Mouse (Mus musculus) myocyte (in vitro differentiated cells): Measurements from ENCODE around the gene Hsf4. TPM values are rescaled to one million over a fixed set of nuclear protein-coding genes. Genes with fewer than 3 reads are reported as not detected.

Source experiments
- H3K27me3 ChIP-seq: one replicate; pipeline ENCODE4 v1.6.1; 2011; ENCODE audit not compliant: control insufficient read depth, insufficient read depth, insufficient read length
- H3K36me3 ChIP-seq: one replicate; pipeline ENCODE4 v1.6.1; 2011; ENCODE audit not compliant: control insufficient read depth, insufficient read depth
- H3K4me2 ChIP-seq: one replicate; pipeline ENCODE4 v1.6.1; 2011; ENCODE audit warnings: low read depth, control low read depth
- H3K4me3 ChIP-seq: one replicate; pipeline ENCODE4 v1.5.1; 2011; ENCODE audit warnings: mild to moderate bottlenecking, control low read depth, moderate library complexity
- H3K79me2 ChIP-seq: one replicate; pipeline ENCODE4 v1.6.1; 2011; ENCODE audit not compliant: control insufficient read depth, insufficient read depth
- H3ac ChIP-seq: one replicate; pipeline ENCODE4 v1.6.1; 2011; ENCODE audit not compliant: control insufficient read depth, insufficient read length
- CEBPB ChIP-seq: IDR thresholded peaks from 2 replicates; pipeline ENCODE4 v1.6.1; 2011; ENCODE audit warnings: mild to moderate bottlenecking, moderate library complexity; ENCODE audit not compliant: poor library complexity, insufficient read depth, severe bottlenecking
- E2F4 ChIP-seq: IDR thresholded peaks from one replicate; pipeline ENCODE4 v1.6.1; 2011; ENCODE audit warnings: mild to moderate bottlenecking, control low read depth, moderate library complexity; ENCODE audit not compliant: insufficient read depth
- MAX ChIP-seq: IDR thresholded peaks from one replicate; pipeline ENCODE4 v1.6.1; 2011; ENCODE audit warnings: low read depth, mild to moderate bottlenecking, control low read depth
- MYOD1 ChIP-seq, 3 experiments: IDR thresholded peaks; one replicate each; pipeline ENCODE4 v1.6.1; 2011; ENCODE audit warnings: control low read depth in 2 of 3, low read depth in 2 of 3, mild to moderate bottlenecking in 2 of 3, moderate library complexity in 1 of 3; ENCODE audit not compliant: insufficient read length in 2 of 3, control insufficient read depth in 1 of 3
- MYOG ChIP-seq, 3 experiments: IDR thresholded peaks; one replicate each; pipeline ENCODE4 v1.6.1; 2011; ENCODE audit warnings: control low read depth in 2 of 3, low read depth in 2 of 3, mild to moderate bottlenecking in 2 of 3; ENCODE audit not compliant: insufficient read length in 2 of 3, control insufficient read depth in 1 of 3, insufficient read depth in 1 of 3
- POLR2A ChIP-seq: IDR thresholded peaks from one replicate; pipeline ENCODE4 v1.6.1; 2011; ENCODE audit warnings: low read depth, mild to moderate bottlenecking, control low read depth, moderate library complexity; ENCODE audit not compliant: insufficient read length
- POLR2AphosphoS2 ChIP-seq: IDR thresholded peaks from one replicate; pipeline ENCODE4 v1.6.1; 2011; ENCODE audit warnings: low read depth, control low read depth; ENCODE audit not compliant: insufficient read length
- REST ChIP-seq: IDR thresholded peaks from one replicate; pipeline ENCODE4 v1.6.1; 2011; ENCODE audit warnings: mild to moderate bottlenecking, control low read depth, moderate library complexity; ENCODE audit not compliant: insufficient read depth, insufficient read length
- SRF ChIP-seq: IDR thresholded peaks from one replicate; pipeline ENCODE4 v1.6.1; 2011; ENCODE audit warnings: low read depth; ENCODE audit not compliant: control insufficient read depth, insufficient read length
- TCF12 ChIP-seq: IDR thresholded peaks from one replicate; pipeline ENCODE4 v1.6.1; 2011; ENCODE audit warnings: mild to moderate bottlenecking, control low read depth; ENCODE audit not compliant: poor library complexity, insufficient read depth, severe bottlenecking
- TCF3 ChIP-seq: IDR thresholded peaks from one replicate; pipeline ENCODE4 v1.6.1; 2011; ENCODE audit warnings: low read depth, control low read depth; ENCODE audit not compliant: insufficient read length
- USF1 ChIP-seq: IDR thresholded peaks from one replicate; pipeline ENCODE4 v1.6.1; 2011; ENCODE audit warnings: low read depth, mild to moderate bottlenecking, control low read depth, moderate library complexity
- polyA plus RNA-seq: library from polyadenylated mRNA; unstranded; fragments of >200 nt; fragmentation: generic; extraction: Trizol; gene quantifications from one replicate; pipeline ENCODE4 v1.2.1, GENCODE M21; 2012; ENCODE audit warnings: missing spikeins

Gene Hsf4
- polyA plus RNA-seq, 1 experiment = 5.8 TPM

- peak within 1 kb of the TSS; percentile 24 for H3K4me2 ChIP-seq
- no peak within 1 kb of the TSS for H3K4me3 ChIP-seq
- no peak within 1 kb of the TSS for H3ac ChIP-seq
- H3K36me3 ChIP-seq = peaks cover 45% of the 10 kb centered on the region
- no peaks in the 10 kb centered on the region for H3K27me3 ChIP-seq
- TF ChIP-seq POLR2A = peak; percentile 60
- no peak for TF ChIP-seq CEBPB
- TF ChIP-seq POLR2AphosphoS2 = peak; percentile 91
- H3K79me2 ChIP-seq = peaks cover 5% of the 10 kb centered on the region
Observed at GRCm38 (mm10) chr8:105305211-105306145, 35.9 kb downstream of the Hsf4 start, which contains the start of gene Elmo3. TSS of gene Elmo3 (plus strand) at chr8:105305601.

- Histone ChIP-seq H3K79me2 (no peaks in the 10 kb centered on the region), H3K27me3 (no peaks in the 10 kb centered on the region), H3K36me3 (peaks cover 41% of the 10 kb centered on the region), H3K4me2 (no peak overlapping the region), H3K4me3 (no peak overlapping the region), H3ac (no peak overlapping the region)
- peak; percentile 20 for TF ChIP-seq POLR2AphosphoS2
- TF ChIP-seq REST = no peak
Observed at GRCm38 (mm10) chr8:105306146-105306691, 36.6 kb downstream of the Hsf4 start.

GRCm38 (mm10) chr8:105307670-105308069 is 38.1 kb downstream of the Hsf4 start:
- Histone ChIP-seq H3K27me3 (no peaks in the 10 kb centered on the region), H3K4me3 (no peak overlapping the region), H3K4me2 (no peak overlapping the region), H3K79me2 (no peaks in the 10 kb centered on the region), H3ac (no peak overlapping the region), H3K36me3 (peaks cover 33% of the 10 kb centered on the region)
- TF ChIP-seq CEBPB (no peak), POLR2AphosphoS2 (peak; percentile 20), USF1 (no peak)

- no peaks in the 10 kb centered on the region for H3K27me3 ChIP-seq
- H3K79me2 ChIP-seq = no peaks in the 10 kb centered on the region
- peaks cover 26% of the 10 kb centered on the region for H3K36me3 ChIP-seq
- H3ac ChIP-seq = no peak overlapping the region
- H3K4me3 ChIP-seq = no peak overlapping the region
- H3K4me2 ChIP-seq = no peak overlapping the region
- TF ChIP-seq CEBPB = no peak
- TF ChIP-seq POLR2AphosphoS2 = no peak
- no peak for TF ChIP-seq POLR2A
- TF ChIP-seq USF1 = no peak
- no peak for TF ChIP-seq SRF
- TF ChIP-seq MYOD1 (IDR thresholded peaks at IDR 0.05; ENCODE audit: control insufficient read depth in 1 of 3, insufficient read length in 2 of 3, low read depth in 2 of 3) = no peak
- no peak for TF ChIP-seq REST
- no peak for TF ChIP-seq TCF12
- TF ChIP-seq E2F4 = no peak
- TF ChIP-seq TCF3 = no peak
- no peak for TF ChIP-seq MYOG (IDR thresholded peaks at IDR 0.05; ENCODE audit: control insufficient read depth in 1 of 3, insufficient read depth in 1 of 3, insufficient read length in 2 of 3, low read depth in 2 of 3)
- TF ChIP-seq MAX = no peak
Observed at GRCm38 (mm10) chr8:105308428-105308827, 38.8 kb downstream of the Hsf4 start.

- Histone ChIP-seq H3K4me2 (no peak overlapping the region), H3ac (no peak overlapping the region), H3K27me3 (no peaks in the 10 kb centered on the region), H3K4me3 (no peak overlapping the region), H3K36me3 (peaks cover 26% of the 10 kb centered on the region), H3K79me2 (no peaks in the 10 kb centered on the region)
- TF ChIP-seq USF1 (no peak), POLR2A (no peak), POLR2AphosphoS2 (no peak), REST (no peak), SRF (no peak), MYOG (IDR thresholded peaks at IDR 0.05; ENCODE audit: control insufficient read depth in 1 of 3, insufficient read depth in 1 of 3, insufficient read length in 2 of 3, low read depth in 2 of 3) (no peak), E2F4 (no peak), TCF3 (no peak), TCF12 (no peak)
Observed at GRCm38 (mm10) chr8:105309142-105309847, 39.7 kb downstream of the Hsf4 start.
